Mouse (Mus musculus) granulocyte monocyte progenitor cell, adult 5-6 weeks (primary cell): ENCODE results near the gene Fbxo2. TPM values are rescaled to one million over a fixed set of nuclear protein-coding genes. Genes with fewer than 3 reads are reported as not detected.
"Not testable (repeated sequence)": the region's sequence is repeated elsewhere in the genome, so short reads cannot be mapped to it uniquely, and the experiment has no call there.

Source experiments
- ATAC-seq: replicated peaks from 2 replicates; pipeline ENCODE4 v1.8.0; 2016; ENCODE audit warnings: mild to moderate bottlenecking, moderate TSS enrichment, inconsistent platforms; ENCODE audit not compliant: poor library complexity, severe bottlenecking
- total RNA-seq, 2 experiments: library from RNA; stranded (forward) in 1 of 2; stranded (reverse) in 1 of 2; fragments of 200-712, 200-1000 nt in 1 of 2; fragments of >200 nt in 1 of 2; fragmentation: Nextera tagmentation in 1 of 2; gene quantifications; 2 replicates each; pipeline ENCODE4 v1.2.3; 2014 to 2017

Gene Fbxo2
- total RNA-seq (2014; fragmentation: Nextera tagmentation) = not detected in 2 replicates
- total RNA-seq (2017) = not detected in 2 replicates

DNA sequence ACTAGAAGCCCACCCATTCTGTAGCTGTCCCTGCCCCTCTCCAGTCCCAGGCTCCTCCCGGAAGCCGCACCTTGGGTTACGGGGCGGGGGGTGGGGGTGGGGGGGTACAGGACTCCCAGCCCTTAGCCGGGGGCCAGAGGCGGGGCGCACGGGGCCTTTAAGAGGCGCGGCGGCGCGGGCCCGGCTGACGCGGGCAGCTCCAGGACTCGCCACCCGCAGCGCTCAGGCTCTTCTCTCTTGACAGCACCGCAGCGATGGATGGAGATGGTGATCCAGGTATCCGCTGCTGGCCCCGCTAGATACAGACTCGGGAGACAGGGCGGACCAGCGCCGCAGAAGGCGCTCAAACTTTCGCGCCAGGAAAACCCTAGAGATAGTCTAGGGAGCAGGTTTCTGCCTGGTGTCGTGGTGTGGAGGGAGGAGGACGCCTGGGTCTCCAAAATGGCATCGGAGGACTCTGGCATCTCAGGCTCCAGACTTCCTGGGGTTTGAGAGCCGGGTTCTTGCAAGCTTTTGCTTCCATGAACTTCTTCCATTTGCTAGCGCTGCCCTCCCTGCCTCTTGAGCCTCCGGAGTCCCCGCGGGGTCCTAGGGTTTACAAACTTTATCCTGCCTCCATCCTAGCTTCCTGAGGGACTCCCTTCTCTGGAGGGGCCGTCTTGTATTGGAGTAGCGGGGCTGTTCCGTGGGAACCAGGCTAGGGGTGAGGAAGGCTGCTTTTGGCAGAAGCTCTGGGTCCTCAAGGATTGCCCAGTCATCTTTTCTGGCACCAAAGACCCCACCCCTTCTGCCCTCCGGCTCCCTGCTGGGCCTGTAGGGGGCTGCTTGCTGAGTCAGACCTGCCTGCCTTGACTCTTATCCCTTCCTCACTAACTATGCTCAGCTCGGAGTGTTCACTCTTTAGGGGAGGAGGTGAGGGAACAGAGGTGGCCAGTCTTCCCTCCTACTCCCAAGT lies at the start of gene Fbxo2, which contains the start of gene Fbxo44:
Gene Fbxo2, plus strand, starts transcription at position 186 of the 955 bp plus-strand sequence.
Gene Fbxo44, minus strand, starts transcription at position 47 of the 955 bp plus-strand sequence.
- peak; percentile 1; the same call in 1 of the 2 replicates for ATAC-seq

DNA sequence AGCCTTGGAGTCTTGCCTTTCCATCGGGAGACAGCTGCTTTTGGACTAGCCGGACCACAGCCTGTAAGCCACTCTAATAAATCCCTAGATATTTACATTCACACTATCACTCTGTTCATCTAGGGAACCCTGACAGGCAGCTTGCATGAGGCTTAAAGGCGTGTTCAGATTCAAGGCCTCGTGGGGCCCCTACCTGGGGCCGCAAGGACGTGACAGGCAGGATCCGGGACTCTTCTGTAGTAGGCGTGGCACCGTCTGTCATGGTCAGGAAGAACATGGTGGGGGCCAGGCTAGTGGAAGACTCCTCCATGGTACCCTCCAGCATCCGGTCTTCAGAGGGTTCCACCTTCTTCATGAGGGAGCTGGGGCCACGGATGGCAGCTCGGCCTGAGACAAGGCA lies 47.9 kb upstream of the Fbxo2 start:
- no peak for ATAC-seq

DNA sequence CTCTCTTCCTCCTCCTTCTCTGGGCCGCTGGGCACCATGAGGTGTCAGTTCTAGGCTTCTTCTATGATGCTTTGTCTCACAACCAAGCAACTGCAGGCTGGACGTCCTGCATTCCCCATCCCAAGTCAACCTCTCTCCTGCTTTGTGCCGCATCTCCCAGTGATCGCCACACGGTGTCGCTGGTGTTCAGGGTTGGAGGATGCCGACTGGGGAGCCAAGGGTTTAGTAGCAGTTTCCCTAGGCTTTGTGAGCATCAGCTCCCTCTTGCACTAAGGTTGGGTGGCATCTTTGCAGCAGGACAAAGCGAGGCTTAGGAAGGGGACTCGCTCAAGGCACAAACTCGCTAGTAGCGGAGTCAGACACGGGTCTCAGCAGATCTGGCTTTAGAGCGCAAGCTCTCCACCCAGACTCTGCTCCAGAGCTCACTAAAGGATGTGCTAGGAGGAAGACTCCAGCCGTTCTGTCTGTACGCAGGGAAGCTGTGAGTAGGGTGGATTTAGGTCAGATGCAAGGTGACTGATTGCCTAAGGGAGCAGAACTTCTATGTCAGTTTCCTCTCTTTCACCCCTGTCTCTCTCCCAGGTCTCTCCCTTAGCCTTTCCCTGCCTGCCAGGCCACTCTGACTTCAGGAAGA lies 45.5 kb upstream of the Fbxo2 start:
- peak; percentile 84 for ATAC-seq

DNA sequence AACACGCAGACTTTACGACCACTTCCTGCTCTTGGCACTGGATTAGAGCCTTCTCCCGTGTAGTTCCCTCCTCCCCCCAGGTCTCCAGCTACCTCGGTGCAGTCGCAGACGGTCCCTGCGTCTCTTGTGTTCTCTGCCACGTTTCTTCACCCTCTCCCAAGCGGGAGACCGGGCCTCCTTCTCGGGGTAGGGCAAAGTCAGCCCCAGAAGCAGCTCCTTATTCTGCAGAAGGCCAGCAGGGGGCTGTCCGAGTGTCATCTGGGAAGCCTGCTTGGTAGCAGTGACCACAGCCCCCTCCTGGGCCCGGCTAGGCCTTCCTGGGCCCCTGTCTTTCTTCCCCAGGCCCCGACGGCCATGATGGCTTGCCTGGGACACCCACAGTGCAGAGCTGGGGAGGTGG lies 45.0 kb upstream of the Fbxo2 start:
- ATAC-seq = peak; percentile 73

DNA sequence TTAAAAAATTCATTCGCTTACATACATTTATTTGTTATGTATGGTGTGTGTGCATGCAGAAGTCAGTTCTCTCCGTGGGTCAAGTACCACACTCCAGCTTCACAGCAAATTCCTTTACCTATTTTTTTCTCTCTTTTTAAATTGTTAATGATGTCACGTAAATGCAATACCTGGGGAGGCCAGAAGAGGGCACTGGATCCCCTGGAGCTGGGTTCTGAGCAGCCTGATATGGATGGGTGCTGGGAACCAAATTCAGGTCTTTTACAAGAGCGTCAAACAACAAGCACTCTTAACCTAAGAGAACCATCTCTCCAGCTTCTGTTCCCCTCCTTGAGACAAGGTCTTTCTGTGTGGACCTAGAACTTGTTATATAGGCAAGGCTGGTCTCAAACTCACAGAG lies 43.8 kb upstream of the Fbxo2 start:
- no peak for ATAC-seq

DNA sequence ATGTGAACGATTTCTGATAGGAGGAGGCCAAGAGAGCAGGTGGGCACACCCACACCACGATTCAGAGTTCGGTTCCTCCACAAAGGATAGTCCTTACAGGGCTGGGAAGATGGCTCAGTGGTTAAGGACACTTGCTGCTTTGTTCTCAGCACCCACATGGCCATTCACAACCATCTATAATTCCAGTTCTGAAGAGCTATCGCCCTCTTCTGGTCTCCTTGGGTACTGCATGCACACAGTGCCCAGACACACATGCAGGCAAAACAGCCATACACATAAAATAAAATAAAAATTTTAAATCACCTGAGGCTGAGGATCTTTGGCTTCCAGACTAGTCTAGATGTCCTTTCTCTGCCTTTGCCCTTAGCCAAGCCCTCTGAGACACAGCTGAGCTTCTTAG lies 43.0 kb upstream of the Fbxo2 start:
- no peak for ATAC-seq

DNA sequence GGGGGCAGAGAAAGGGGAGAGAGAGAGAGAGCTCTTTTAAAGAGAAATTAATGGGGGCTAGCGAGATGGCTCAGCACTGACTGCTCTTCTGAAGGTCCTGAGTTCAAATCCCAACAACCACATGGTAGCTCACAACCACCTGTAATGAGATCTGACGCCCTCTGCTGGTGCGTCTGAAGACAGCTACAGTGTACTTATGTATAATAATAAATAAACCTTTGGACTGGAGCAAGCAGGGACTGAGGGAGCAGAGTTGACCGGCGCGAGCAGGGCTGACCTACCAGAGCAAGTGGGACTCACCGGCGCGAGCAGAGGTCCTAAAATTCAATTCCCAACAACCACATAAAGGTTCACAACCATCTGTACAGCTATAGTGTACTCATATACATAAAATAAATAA lies 40.8 kb upstream of the Fbxo2 start:
- not testable (repeated sequence) for ATAC-seq

DNA sequence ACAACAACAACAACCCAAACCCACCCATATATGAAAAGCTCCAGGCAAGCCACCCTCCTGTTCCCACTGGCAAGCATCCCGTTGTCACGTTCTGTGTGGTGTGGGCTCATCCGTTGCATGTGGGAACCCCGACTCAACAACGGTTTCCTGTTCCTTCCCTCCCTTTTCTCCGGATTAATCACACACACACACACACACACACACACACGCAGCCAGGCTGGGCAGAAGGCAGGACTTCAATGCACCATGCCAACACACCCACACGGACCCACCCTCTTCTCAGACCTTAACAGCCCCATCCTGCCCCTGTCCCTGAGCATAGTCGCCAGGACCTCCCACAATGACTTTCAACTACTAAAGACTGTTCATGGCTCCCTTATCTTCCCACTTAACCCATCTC lies 39.9 kb upstream of the Fbxo2 start:
- no peak for ATAC-seq

DNA sequence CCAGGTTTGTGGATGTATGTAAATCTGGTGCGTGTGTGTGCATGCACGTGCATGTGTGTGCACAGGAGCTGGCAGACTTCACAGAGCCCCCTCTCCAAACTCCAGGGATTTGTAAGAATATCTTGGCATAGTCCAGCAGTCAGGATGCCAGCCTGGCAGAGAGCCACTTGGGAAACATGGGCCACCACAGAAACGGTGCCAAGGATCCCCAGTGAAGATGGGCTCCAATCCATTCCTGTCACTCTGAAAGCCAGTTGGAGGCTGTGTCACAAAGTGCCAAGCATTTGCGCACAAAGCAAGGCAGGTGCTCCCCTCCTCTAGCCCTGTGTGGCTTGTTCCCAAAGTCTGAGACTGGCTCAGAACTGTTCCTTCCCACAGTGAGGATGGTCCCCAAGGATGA lies 39.1 kb upstream of the Fbxo2 start:
- ATAC-seq = no peak

DNA sequence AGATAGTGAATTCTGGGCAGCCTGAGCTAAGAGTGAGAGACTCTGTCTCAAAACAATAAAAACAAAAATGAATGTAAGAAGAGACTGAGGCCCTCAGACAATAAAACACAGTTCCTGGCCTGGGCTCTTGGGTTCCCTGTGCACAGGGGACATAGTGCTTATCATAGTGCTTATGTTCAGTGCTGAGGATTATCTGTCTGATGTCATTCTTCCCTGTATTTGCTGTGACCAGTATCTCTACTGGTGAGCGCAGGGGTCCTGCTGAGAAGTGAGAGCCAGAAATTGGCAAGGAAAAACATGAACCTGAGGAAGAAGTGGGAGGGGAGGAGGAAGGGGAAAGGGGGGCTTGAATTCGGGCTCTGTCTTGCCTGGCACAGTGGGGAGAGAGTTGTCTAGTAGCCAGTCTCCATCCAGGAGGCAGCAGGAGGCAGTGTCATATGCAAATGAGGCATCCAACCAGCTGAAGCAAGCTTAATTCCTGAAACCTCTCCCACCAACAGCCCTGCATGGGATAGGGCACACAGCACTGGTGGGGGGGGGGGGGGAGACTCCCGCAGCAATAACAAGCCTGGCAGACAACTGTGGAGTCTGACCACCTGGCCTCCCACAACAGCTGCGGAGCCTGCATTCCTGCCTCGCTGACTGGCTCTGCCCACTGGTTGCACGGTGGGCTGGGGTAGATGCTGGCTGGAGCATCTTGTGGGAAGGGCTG lies 38.3 kb upstream of the Fbxo2 start:
- ATAC-seq = 0 out of 2 replicates have a peak, but pooled peaks have one; percentile 13

DNA sequence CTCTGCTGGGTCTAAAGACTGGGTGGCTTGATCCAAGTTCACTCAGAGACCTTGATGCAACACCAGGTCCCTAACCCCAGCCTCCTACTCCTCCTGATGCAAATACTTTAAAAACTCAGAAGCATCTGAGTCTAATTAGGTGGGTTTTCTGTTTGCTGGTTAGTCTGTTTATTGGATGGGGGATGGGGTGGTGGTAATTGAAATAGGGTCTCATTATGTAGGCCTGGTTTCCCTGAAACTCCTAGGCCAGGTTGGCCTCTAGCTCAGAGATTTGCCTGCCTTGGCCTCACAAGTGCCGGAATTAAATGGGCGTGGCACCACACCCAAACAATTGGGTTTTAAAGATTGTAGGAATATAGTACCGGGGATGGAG lies 37.7 kb upstream of the Fbxo2 start:
- ATAC-seq = no peak

DNA sequence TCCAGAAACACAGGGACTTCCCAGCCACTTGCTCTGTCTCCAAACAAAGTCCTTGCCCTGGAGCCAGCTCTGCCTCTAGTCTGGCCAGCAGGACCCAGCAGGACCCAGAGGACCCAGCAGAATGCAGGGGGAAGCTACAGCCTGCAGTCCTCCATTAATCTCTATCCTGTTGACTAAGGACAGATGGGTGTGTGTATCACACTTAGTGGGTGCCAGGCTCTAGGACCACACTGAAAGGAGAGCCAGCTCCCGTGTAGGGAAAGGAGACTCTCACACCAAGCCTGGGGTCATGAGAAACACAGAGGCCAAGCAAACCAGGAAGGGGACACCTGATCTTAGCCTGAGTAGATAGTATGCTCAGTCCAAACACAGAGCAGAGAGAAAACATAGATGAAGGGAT lies 32.2 kb upstream of the Fbxo2 start:
- ATAC-seq = no peak

DNA sequence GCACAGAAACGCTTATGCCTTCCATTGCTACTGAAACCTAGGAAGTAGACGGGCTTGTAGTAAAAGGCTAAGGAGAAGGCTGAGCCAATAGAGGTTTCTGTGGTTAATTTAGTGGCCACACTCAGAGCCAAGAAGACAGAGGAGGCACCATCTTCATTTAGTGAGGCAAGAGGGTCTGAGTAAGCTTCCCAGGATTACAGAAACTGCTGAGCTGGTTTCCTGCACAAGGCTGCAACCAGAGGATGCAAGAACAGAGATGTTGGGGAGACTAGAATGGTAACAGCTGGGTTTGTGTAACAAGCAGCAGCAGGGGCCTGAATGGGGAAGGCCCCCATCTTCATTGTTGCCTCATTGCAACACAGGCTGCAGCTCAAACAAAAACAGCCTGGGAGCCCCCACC lies 31.7 kb upstream of the Fbxo2 start:
- ATAC-seq = peak; percentile 78

DNA sequence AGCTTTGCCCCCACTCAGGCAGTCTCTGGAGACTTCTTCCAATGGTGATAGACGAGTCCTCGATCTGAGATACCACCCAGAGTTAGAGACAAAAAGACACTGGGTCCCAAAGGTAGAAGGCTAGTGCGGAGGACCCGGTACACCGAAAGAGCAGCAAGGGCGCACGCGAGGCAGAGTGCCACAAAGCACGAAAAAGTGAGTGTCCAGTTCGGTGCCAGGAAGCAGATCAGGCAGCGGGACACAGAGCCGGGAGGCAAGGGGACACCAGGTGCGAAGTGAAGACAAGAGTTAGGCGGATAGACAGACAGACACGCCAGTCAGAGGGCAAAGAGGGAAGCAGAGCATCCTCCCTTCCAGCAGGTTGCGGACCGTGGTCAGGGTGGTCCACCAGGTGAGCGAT lies 30.3 kb upstream of the Fbxo2 start, which contains the start of gene Mad2l2:
Gene Mad2l2, plus strand, starts transcription at position 252 of the 400 bp plus-strand sequence.
- no peak for ATAC-seq

DNA sequence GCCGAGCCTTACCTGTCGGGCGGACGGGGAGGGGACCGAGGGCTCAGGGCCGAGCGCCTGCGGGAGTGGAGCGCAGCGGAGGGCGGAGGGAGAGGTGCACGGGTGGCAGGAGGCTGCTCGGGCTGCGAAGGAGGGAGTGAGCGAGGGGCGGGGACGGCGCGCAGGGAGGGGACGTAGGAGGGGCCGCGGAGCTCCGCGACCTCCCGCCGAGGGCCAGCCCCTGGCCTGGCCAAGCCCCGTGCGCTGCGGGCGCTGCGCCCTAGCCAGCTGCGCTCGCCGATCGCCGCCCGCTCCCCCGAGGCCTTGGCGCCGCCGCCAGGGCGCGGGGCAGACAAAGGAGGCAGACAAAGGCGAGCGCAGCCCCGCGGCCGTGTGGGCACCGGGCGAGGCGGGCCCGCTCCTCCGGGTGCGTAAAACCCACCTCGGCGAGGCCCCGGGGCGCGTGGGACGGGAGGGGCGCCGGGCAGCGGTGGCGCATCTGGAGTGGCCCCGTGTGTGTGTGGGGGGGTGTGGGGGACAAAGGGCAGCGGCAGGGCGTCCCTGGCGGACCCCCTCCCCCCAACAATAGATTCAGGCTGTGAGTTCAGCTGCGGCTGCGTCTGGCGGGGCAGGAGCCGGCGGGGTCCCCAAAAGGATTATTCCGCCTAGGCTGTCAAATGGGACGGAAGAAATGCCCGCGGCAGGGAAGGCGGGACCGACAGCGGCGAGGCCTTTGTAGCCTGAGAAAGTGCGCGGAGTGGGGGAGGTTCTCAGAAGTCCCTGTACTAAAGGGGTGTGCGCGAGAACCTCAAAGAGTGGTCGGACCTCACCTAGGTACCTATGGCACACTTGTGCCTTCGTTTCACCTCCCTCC lies 29.6 kb upstream of the Fbxo2 start, which contains the start of gene Draxin:
Gene Draxin, minus strand, starts transcription at position 138 of the 853 bp plus-strand sequence.
- peak; percentile 59 for ATAC-seq

DNA sequence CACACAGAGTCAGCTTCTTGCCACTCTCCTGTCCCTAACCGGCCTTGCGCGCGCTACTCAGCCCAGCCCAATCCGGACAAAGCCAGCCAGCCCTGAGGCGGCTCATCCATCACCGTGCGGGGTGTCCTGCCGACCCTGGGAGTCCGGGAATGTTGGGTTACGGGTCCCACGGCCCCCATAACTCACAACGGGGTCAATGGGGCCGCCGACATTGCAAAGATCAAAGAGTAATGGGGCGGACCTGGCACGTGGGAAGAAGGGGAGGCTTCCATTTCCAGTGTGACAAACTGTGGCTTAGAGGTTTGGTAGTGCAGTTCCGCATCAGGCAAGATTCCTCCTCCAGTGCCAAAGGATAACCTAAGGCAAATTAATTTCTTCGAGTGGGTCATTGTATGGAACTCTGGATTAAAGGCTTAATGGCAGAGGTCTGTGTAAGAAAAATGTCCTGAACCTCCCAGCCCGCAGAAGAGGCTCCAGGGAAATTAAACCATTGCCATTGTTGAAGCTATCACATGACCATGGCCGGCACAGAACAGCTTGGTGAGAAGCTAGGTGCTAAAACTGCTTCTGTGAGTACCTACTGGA lies 28.8 kb upstream of the Fbxo2 start:
- no peak for ATAC-seq

DNA sequence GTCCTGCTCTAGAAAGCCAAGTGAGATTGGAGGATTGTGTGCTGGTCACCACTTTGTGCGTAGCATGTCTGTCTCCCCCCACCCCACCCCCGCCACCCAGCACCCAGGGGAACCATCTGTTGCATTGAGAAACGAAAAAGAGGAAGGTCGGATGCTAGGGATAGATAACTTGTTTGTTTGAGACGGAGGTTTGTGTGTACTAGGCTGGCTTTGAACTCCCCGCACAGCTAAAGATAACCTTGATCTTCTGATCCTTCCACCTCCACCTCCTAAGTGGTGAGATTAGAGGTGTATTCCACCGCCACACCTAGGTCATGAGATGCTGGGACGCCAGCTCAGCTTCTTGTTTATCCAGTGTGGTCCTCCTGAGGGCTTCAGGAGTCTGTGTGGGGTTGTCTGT lies 25.4 kb upstream of the Fbxo2 start:
- peak; percentile 40 for ATAC-seq

DNA sequence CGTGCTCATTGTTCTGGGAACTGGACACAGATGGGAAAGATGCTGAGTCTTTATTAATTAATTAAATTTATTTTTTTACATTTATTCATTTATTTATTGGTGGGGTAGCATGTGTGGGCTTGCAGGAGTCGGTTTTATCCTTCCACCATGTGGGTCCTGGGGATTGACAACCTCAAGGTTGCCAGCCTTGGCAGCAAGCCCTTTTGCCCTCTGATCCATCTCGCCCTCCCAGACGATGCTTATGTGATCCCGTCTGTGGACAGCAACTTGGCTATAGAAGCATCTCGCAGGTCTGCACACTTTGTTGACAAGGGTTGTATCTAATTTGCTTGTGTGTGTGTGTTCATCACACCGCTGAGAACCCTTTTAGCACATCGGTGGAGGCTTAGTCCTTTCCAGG lies 22.9 kb upstream of the Fbxo2 start:
- ATAC-seq = no peak

DNA sequence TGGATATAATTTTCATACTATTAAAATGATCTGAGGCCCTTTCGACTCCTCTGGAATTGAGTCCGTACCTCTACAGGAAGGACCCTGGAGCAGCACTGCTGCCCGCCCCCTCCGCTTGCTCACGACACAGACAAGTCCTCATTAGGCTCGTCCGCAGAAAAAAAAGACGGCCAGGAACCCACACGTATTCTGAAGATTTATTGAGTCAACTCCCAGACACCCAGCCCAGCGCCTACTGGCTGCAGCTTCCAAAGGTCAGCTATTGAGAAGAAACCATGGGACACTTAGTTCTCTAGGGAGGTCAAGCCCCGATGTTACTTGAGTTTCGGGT lies 20.7 kb upstream of the Fbxo2 start:
- ATAC-seq = peak; percentile 32
